Mouse (Mus musculus): ENCODE data around the gene Prtn3. TPM values are rescaled to one million over a fixed set of nuclear protein-coding genes. Genes with fewer than 3 reads are reported as not detected.

The Prtn3 gene
- total RNA-seq, 2 experiments from 2014 or later, result 1.1 to 1.4 TPM

- DNase-seq (ENCODE audit: extremely low spot score in 1 of 2, low spot score in 1 of 2), result peak; percentile 97 to 99
Observed at GRCm38 (mm10) chr10:79924998-79925784, 50.9 kb downstream of the Prtn3 start.

GRCm38 (mm10) chr10:79925785-79926490, 51.7 kb downstream of the Prtn3 start:
- no peak for DNase-seq (ENCODE audit: extremely low spot score in 1 of 2, low spot score in 1 of 2)

GRCm38 (mm10) chr10:79926491-79927323, 52.4 kb downstream of the Prtn3 start, which contains the start of gene Arid3a:
TSS of gene Arid3a (plus strand) at chr10:79927043.
- peak; percentile 78 to 86 for DNase-seq (ENCODE audit: extremely low spot score in 1 of 2, low spot score in 1 of 2)

- peak; percentile 52 for DNase-seq (ENCODE audit: extremely low spot score in 1 of 2, low spot score in 1 of 2)
Observed at GRCm38 (mm10) chr10:79927324-79928029, 53.2 kb downstream of the Prtn3 start.

GRCm38 (mm10) chr10:79928030-79928694, 53.9 kb downstream of the Prtn3 start:
- no peak for DNase-seq (ENCODE audit: extremely low spot score in 1 of 2, low spot score in 1 of 2)

GRCm38 (mm10) chr10:79928907-79929701, 54.8 kb downstream of the Prtn3 start:
- no peak for DNase-seq (ENCODE audit: extremely low spot score in 1 of 2, low spot score in 1 of 2)

- DNase-seq (ENCODE audit: extremely low spot score in 1 of 2, low spot score in 1 of 2), result no peak
Observed at GRCm38 (mm10) chr10:79929967-79930825, 55.9 kb downstream of the Prtn3 start.

- DNase-seq (ENCODE audit: extremely low spot score in 1 of 2, low spot score in 1 of 2), result no peak
Observed at GRCm38 (mm10) chr10:79930826-79931186, 56.5 kb downstream of the Prtn3 start.

- DNase-seq (ENCODE audit: extremely low spot score in 1 of 2, low spot score in 1 of 2), result no peak
Observed at GRCm38 (mm10) chr10:79931797-79932196, 57.5 kb downstream of the Prtn3 start.

- DNase-seq (ENCODE audit: extremely low spot score in 1 of 2, low spot score in 1 of 2), result no peak
Observed at GRCm38 (mm10) chr10:79932736-79933135, 58.5 kb downstream of the Prtn3 start.

Small RNA genes lying within 50 kb of the gene (microRNA-seq; reads per million reads assigned to microRNA genes)
- 0 to 0.55 reads per million in 2 experiments for gene Mir6910

Other genes starting within 250 kb of the Prtn3 start
- gene Shc2, start 236.6 kb upstream of the Prtn3 start, total RNA-seq (2021), result 10 to 100 TPM; 39.2 to 48.2 TPM
- under 1 TPM in 1 of 2 experiments, not detected in 1; 0.22 TPM for gene Odf3l2, start 228.7 kb upstream of the Prtn3 start, total RNA-seq (2021)
- gene Madcam1, start 209.9 kb upstream of the Prtn3 start, total RNA-seq (2021), result not detected
- 10 to 100 TPM; 74.9 to 79.7 TPM for gene Tpgs1, start 205.1 kb upstream of the Prtn3 start, total RNA-seq (2021)
- 10 to 100 TPM; 67.1 to 77.7 TPM for gene Cdc34, start 192.3 kb upstream of the Prtn3 start, total RNA-seq (2021)
- gene Gzmm, start 185.5 kb upstream of the Prtn3 start, total RNA-seq (2021), result 1 to 10 TPM; 2.4 to 3.1 TPM
- gene Bsg, start 170.0 kb upstream of the Prtn3 start, total RNA-seq (2021), result 100 to 1,000 TPM; 610 to 665 TPM
- 100 to 1,000 TPM; 108 to 110 TPM for gene Hcn2, start 157.8 kb upstream of the Prtn3 start, total RNA-seq (2021)
- 10 to 100 TPM; 39.2 to 44.6 TPM for gene Polrmt, start 127.9 kb upstream of the Prtn3 start, total RNA-seq (2021)
- 1 to 10 TPM; 1.0 to 1.5 TPM for gene Fgf22, start 119.4 kb upstream of the Prtn3 start, total RNA-seq (2021)
- 10 to 100 TPM; 82.7 to 92.9 TPM for gene Rnf126, start 107.5 kb upstream of the Prtn3 start, total RNA-seq (2021)
- 1 to 10 TPM; 1.2 to 2.1 TPM for gene Fstl3, start 97.2 kb upstream of the Prtn3 start, total RNA-seq (2021)
- under 1 TPM; 0.30 to 0.33 TPM for gene Prss57, start 83.5 kb upstream of the Prtn3 start, total RNA-seq (2021)
- gene Palm, start 80.9 kb upstream of the Prtn3 start, total RNA-seq (2021), result 100 to 1,000 TPM; 307 to 325 TPM
- under 1 TPM; 0.66 to 0.89 TPM for gene Misp, start 53.5 kb upstream of the Prtn3 start, total RNA-seq (2021)
- 10 to 100 TPM; 44.0 to 66.0 TPM for gene Ptbp1, start 20.0 kb upstream of the Prtn3 start, total RNA-seq (2021)
- gene Plppr3, start 158 bp downstream of the Prtn3 start, total RNA-seq (2021), result 10 to 100 TPM; 32.4 to 34.4 TPM
- gene Elane, start 11.8 kb downstream of the Prtn3 start, total RNA-seq (2021), result not detected
- not detected for gene Cfd, start 16.4 kb downstream of the Prtn3 start, total RNA-seq (2021)
- gene Med16, start 34.4 kb downstream of the Prtn3 start, total RNA-seq (2021), result 10 to 100 TPM; 55.5 to 56.2 TPM
- not detected for gene Gm26602, start 36.4 kb downstream of the Prtn3 start, total RNA-seq (2021)
- gene Kiss1r, start 42.5 kb downstream of the Prtn3 start, total RNA-seq (2021), result 1 to 10 TPM; 6.6 to 6.7 TPM
- 100 to 1,000 TPM; 428 to 450 TPM for gene R3hdm4, start 46.7 kb downstream of the Prtn3 start, total RNA-seq (2021)
- gene Arid3a, start 52.6 kb downstream of the Prtn3 start, total RNA-seq (2021), result 1 to 10 TPM; 4.6 to 6.9 TPM
- 10 to 100 TPM; 42.9 to 45.8 TPM for gene Wdr18, start 85.7 kb downstream of the Prtn3 start, total RNA-seq (2021)
- under 1 TPM; 0.12 to 0.15 TPM for gene Grin3b, start 96.2 kb downstream of the Prtn3 start, total RNA-seq (2021)
- gene Tmem259, start 109.9 kb downstream of the Prtn3 start, total RNA-seq (2021), result 100 to 1,000 TPM; 125 to 131 TPM
- gene Cnn2, start 114.1 kb downstream of the Prtn3 start, total RNA-seq (2021), result 1 to 10 TPM; 5.8 to 6.0 TPM
- gene Abca7, start 122.0 kb downstream of the Prtn3 start, total RNA-seq (2021), result 10 to 100 TPM in 1 of 2 experiments, 1 to 10 TPM in 1; 9.6 to 10.2 TPM
- 1 to 10 TPM; 3.3 to 4.3 TPM for gene Arhgap45, start 142.2 kb downstream of the Prtn3 start, total RNA-seq (2021)
- gene Polr2e, start 165.3 kb downstream of the Prtn3 start, total RNA-seq (2021), result 10 to 100 TPM; 86.6 to 91.0 TPM
- 100 to 1,000 TPM; 486 to 515 TPM for gene Gpx4, start 172.7 kb downstream of the Prtn3 start, total RNA-seq (2021)
- gene Sbno2, start 231.1 kb downstream of the Prtn3 start, total RNA-seq (2021), result 10 to 100 TPM; 14.5 to 22.0 TPM
- gene Stk11, start 241.3 kb downstream of the Prtn3 start, total RNA-seq (2021), result 10 to 100 TPM; 89.1 to 94.3 TPM

Data from layer of hippocampus, postnatal 25 days (tissue).